Mouse (Mus musculus): ENCODE data around the gene Olfr1474.
"Not testable (repeated sequence)": the region's sequence is repeated elsewhere in the genome, so short reads cannot be mapped to it uniquely, and the experiment has no call there.

DNA sequence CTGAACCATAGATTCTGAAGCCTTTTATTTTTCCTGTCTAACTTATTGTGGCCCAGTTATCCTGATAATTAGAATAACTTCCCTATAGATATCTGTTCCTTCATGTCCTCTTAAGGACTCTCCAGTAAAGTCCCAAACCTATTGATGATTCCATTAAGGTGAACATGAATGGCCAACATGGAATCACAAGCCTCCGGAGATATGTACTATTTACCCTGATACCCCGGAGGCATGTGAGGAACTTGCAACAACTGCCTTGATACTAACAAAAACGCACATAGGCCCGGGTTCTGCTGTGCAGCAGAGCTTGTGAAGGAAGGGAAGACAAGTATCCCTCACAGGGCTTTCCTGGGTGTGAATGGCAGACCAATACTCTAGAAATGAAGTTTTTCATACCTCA, at the start of gene Olfr1474:
- not testable (repeated sequence) for TF ChIP-seq CTCF (IDR thresholded peaks at IDR 0.05; ENCODE audit: low read depth, low read length); TAL1 (conservative IDR thresholded peaks at IDR 0.05; ENCODE audit: low read depth, low read length); POLR2AphosphoS5 (IDR thresholded peaks at IDR 0.05; ENCODE audit: insufficient replicate concordance, low read depth, low read length); GATA1 (IDR thresholded peaks at IDR 0.05; ENCODE audit: borderline replicate concordance, low read length)
